In genomic region chr9:56130536-56130935, GRCm38 (mm10) we compare ENCODE assay signal across 22 mouse cellular contexts. TPM values are rescaled to one million over a fixed set of nuclear protein-coding genes. Genes with fewer than 3 reads are reported as not detected.
DNase-seq lines count a peak whose midpoint lies in the region; ATAC-seq and TF ChIP-seq lines count a peak whose summit lies in the region.
"Had no signal": no experiment of that assay in that cellular context is flagged by ENCODE, and none has a peak within 500 bp of the region (broad histone marks: within the 10 kb centered on the region; RNA-seq: fewer than 3 reads in every experiment).

No protein-coding gene starts in this region.

- intact Hi-C loops in heart, postnatal 14 days (cut with DNase I): no loop called here

- DNase-seq in heart, adult 11 months: peak; percentile 91
- DNase-seq in heart, adult 8-10 months (ENCODE audit: low spot score): no peak
- DNase-seq in heart, postnatal 14 days: no peak
- no peak for DNase-seq in stomach, postnatal 0 days (ENCODE audit: low spot score)
- DNase-seq: adrenal gland, postnatal 10 days; cerebellum, adult 11 months; cerebellum, adult 8-10 months; cerebellum, postnatal 14 days; embryo, embryonic 11 days; gastrocnemius, adult 2 months; gastrocnemius, postnatal 25 days; kidney, adult 18-20 months had no signal

- no peak for TF ChIP-seq CTCF in stomach, postnatal 0 days (IDR thresholded peaks at IDR 0.05; ENCODE audit: low read depth)

- WGBS in heart, embryonic 13.5 days: 29% methylated on average over 4 of the region's 4 CpGs
- WGBS in hindbrain, embryonic 15.5 days: 59% methylated on average over 4 of the region's 4 CpGs
- WGBS in hindbrain, embryonic 12.5 days: 61% methylated on average over 4 of the region's 4 CpGs
- 44% methylated on average over 4 of the region's 4 CpGs for WGBS in stomach, postnatal 0 days
- WGBS in liver, embryonic 12.5 days (ENCODE audit: insufficient replicate concordance): 60% methylated on average over 4 of the region's 4 CpGs

- H3K4me1 ChIP-seq in heart, embryonic 13.5 days: peaks cover 64% of the 10 kb centered on the region
- H3K4me1 ChIP-seq in hindbrain, embryonic 15.5 days (replicated peaks): 0 out of 2 replicates have a peak, but pooled peaks cover 3% of the 10 kb centered on the region
- H3K4me1 ChIP-seq in hindbrain, embryonic 12.5 days: no peaks in the 10 kb centered on the region
- peaks cover 3% of the 10 kb centered on the region; the same call in 1 of the 2 replicates for H3K4me1 ChIP-seq in stomach, postnatal 0 days (replicated peaks; ENCODE audit: control insufficient read depth, insufficient read depth)
- H3K4me1 ChIP-seq in liver, embryonic 12.5 days: peaks cover 14% of the 10 kb centered on the region; the same call in 1 of the 2 replicates
- H3K4me1 ChIP-seq: embryonic facial prominence, embryonic 15.5 days; forebrain, embryonic 10.5 days; intestine, embryonic 15.5 days had no signal

- H3K36me3 ChIP-seq in heart, embryonic 13.5 days: peaks cover 78% of the 10 kb centered on the region
- peaks cover 37% of the 10 kb centered on the region for H3K36me3 ChIP-seq in hindbrain, embryonic 15.5 days
- peaks cover 87% of the 10 kb centered on the region for H3K36me3 ChIP-seq in hindbrain, embryonic 12.5 days
- peaks cover 11% of the 10 kb centered on the region for H3K36me3 ChIP-seq in stomach, postnatal 0 days (ENCODE audit: control insufficient read depth, insufficient read depth, low read length)
- H3K36me3 ChIP-seq in liver, embryonic 12.5 days: peaks cover 33% of the 10 kb centered on the region

- no peaks in the 10 kb centered on the region for H3K27me3 ChIP-seq in heart, embryonic 13.5 days (replicated peaks)
- no peaks in the 10 kb centered on the region for H3K27me3 ChIP-seq in hindbrain, embryonic 15.5 days
- no peaks in the 10 kb centered on the region for H3K27me3 ChIP-seq in hindbrain, embryonic 12.5 days
- H3K27me3 ChIP-seq in stomach, postnatal 0 days (ENCODE audit: control insufficient read depth, insufficient read depth, low read length): no peaks in the 10 kb centered on the region
- H3K27me3 ChIP-seq in liver, embryonic 12.5 days (replicated peaks): no peaks in the 10 kb centered on the region
- H3K27me3 ChIP-seq: embryonic facial prominence, embryonic 15.5 days; intestine, embryonic 15.5 days; kidney, embryonic 15.5 days had no signal

- no peak for ATAC-seq in heart, embryonic 13.5 days (ENCODE audit: extremely low read depth, insufficient number of reproducible peaks, low FRiP score, low TSS enrichment)
- ATAC-seq in hindbrain, embryonic 15.5 days (ENCODE audit: low FRiP score, low read depth): no peak
- ATAC-seq in hindbrain, embryonic 12.5 days (ENCODE audit: low FRiP score): no peak
- ATAC-seq in stomach, postnatal 0 days (ENCODE audit: low FRiP score, low TSS enrichment): no peak
- ATAC-seq in liver, embryonic 12.5 days: no peak
- ATAC-seq: forebrain, embryonic 14.5 days; intestine, embryonic 15.5 days had no signal

- no peaks in the 10 kb centered on the region for H3K9me3 ChIP-seq in heart, embryonic 13.5 days
- no peaks in the 10 kb centered on the region for H3K9me3 ChIP-seq in hindbrain, embryonic 15.5 days
- no peaks in the 10 kb centered on the region for H3K9me3 ChIP-seq in hindbrain, embryonic 12.5 days (replicated peaks)
- H3K9me3 ChIP-seq in stomach, postnatal 0 days (ENCODE audit: control insufficient read depth, low read length): no peaks in the 10 kb centered on the region
- no peaks in the 10 kb centered on the region for H3K9me3 ChIP-seq in liver, embryonic 12.5 days (replicated peaks)
- H3K9me3 ChIP-seq: embryonic facial prominence, embryonic 15.5 days; forebrain, embryonic 10.5 days; intestine, embryonic 15.5 days; kidney, embryonic 15.5 days had no signal

- no peak overlapping the region for H3K4me3 ChIP-seq in heart, embryonic 13.5 days
- no peak overlapping the region for H3K4me3 ChIP-seq in hindbrain, embryonic 15.5 days
- no peak overlapping the region for H3K4me3 ChIP-seq in hindbrain, embryonic 12.5 days
- no peak overlapping the region for H3K4me3 ChIP-seq in stomach, postnatal 0 days (ENCODE audit: low read depth, low read length)
- H3K4me3 ChIP-seq in liver, embryonic 12.5 days: no peak overlapping the region
- H3K4me3 ChIP-seq: embryonic facial prominence, embryonic 15.5 days; erythroblast, embryonic 14.5 days; forebrain, embryonic 10.5 days; gastrocnemius, adult 2 months; intestine, embryonic 15.5 days; kidney, embryonic 15.5 days had no signal

- no peak for TF ChIP-seq EP300 in stomach, postnatal 0 days (optimal IDR thresholded peaks at IDR 0.05)

- no peak overlapping the region for H3K9ac ChIP-seq in heart, embryonic 13.5 days
- no peak overlapping the region for H3K9ac ChIP-seq in hindbrain, embryonic 15.5 days
- no peak overlapping the region for H3K9ac ChIP-seq in hindbrain, embryonic 12.5 days
- no peak overlapping the region for H3K9ac ChIP-seq in stomach, postnatal 0 days (ENCODE audit: low read length)
- H3K9ac ChIP-seq in liver, embryonic 12.5 days: no peak overlapping the region
- H3K9ac ChIP-seq: embryonic facial prominence, embryonic 15.5 days; intestine, embryonic 15.5 days; kidney, embryonic 15.5 days had no signal

- peak overlapping the region; percentile 79 for H3K27ac ChIP-seq in heart, embryonic 13.5 days (replicated peaks)
- H3K27ac ChIP-seq in hindbrain, embryonic 15.5 days (replicated peaks): 0 out of 2 replicates have a peak overlapping the region, but pooled peaks have one; percentile 17
- H3K27ac ChIP-seq in hindbrain, embryonic 12.5 days: no peak overlapping the region
- H3K27ac ChIP-seq in stomach, postnatal 0 days (replicated peaks): peak overlapping the region; percentile 71
- H3K27ac ChIP-seq in liver, embryonic 12.5 days: no peak overlapping the region
- H3K27ac ChIP-seq: forebrain, embryonic 10.5 days; intestine, embryonic 15.5 days; kidney, embryonic 15.5 days had no signal

- no peak overlapping the region for H3K4me2 ChIP-seq in heart, embryonic 13.5 days
- H3K4me2 ChIP-seq in hindbrain, embryonic 15.5 days: no peak overlapping the region
- no peak overlapping the region for H3K4me2 ChIP-seq in hindbrain, embryonic 12.5 days (replicated peaks)
- no peak overlapping the region for H3K4me2 ChIP-seq in stomach, postnatal 0 days (replicated peaks; ENCODE audit: low read depth)
- no peak overlapping the region for H3K4me2 ChIP-seq in liver, embryonic 12.5 days
- H3K4me2 ChIP-seq: embryonic facial prominence, embryonic 15.5 days; intestine, embryonic 15.5 days; kidney, embryonic 15.5 days had no signal

RNA-seq across cellular contexts. Expression of gene Tspan3, which starts 34.7 kb away (rescaled TPM):
- 100 to 1,000 TPM; 189 to 223 (median 201) TPM for total RNA-seq in heart, adult 8-10 months (2022)
- 400 and 449 TPM in 2 replicates for polyA plus RNA-seq in heart, embryonic 13.5 days (2015; fragmentation: Nextera tagmentation; extraction: Ambion mirVana)
- 100 to 1,000 TPM; 194 to 199 TPM for total RNA-seq in heart, postnatal 14 days (2021)
- polyA plus RNA-seq in hindbrain, embryonic 15.5 days (2015; fragmentation: Nextera tagmentation; extraction: Ambion mirVana): 598 and 606 TPM in 2 replicates
- polyA plus RNA-seq in hindbrain, embryonic 12.5 days (2016; fragmentation: Nextera tagmentation; extraction: Ambion mirVana): 495 and 515 TPM in 2 replicates
- polyA plus RNA-seq in stomach, postnatal 0 days (2015; fragmentation: Nextera tagmentation; extraction: Ambion mirVana): 318 and 328 TPM in 2 replicates
- 70.5 and 70.6 TPM in 2 replicates for polyA plus RNA-seq in liver, embryonic 12.5 days (2016; fragmentation: Nextera tagmentation; extraction: Ambion mirVana)

RNA-seq across cellular contexts. Expression of gene Pstpip1, which starts 40.8 kb away (rescaled TPM):
- 1 to 10 TPM in 3 of 4 experiments, under 1 TPM in 1; 0.97 to 2.0 (median 1.1) TPM for total RNA-seq in heart, adult 8-10 months (2022)
- 0.55 and 1.4 TPM in 2 replicates for polyA plus RNA-seq in heart, embryonic 13.5 days (2015; fragmentation: Nextera tagmentation; extraction: Ambion mirVana)
- total RNA-seq in heart, postnatal 14 days (2021): 1 to 10 TPM; 1.1 to 3.2 TPM
- 0.87 and 1.2 TPM in 2 replicates for polyA plus RNA-seq in hindbrain, embryonic 15.5 days (2015; fragmentation: Nextera tagmentation; extraction: Ambion mirVana)
- 0.57 and 0.88 TPM in 2 replicates for polyA plus RNA-seq in hindbrain, embryonic 12.5 days (2016; fragmentation: Nextera tagmentation; extraction: Ambion mirVana)
- 3.9 and 5.0 TPM in 2 replicates for polyA plus RNA-seq in stomach, postnatal 0 days (2015; fragmentation: Nextera tagmentation; extraction: Ambion mirVana)
- 3.2 and 3.7 TPM in 2 replicates for polyA plus RNA-seq in liver, embryonic 12.5 days (2016; fragmentation: Nextera tagmentation; extraction: Ambion mirVana)

Comparison
In these comparisons a context has a peak if more than half of its experiments do, and no peak if none do; other contexts are left out.
1. H3K27ac ChIP-seq: peak in heart, embryonic 13.5 days (single experiment), hindbrain, embryonic 15.5 days (single experiment) and stomach, postnatal 0 days (single experiment); none in hindbrain, embryonic 12.5 days (single experiment) and liver, embryonic 12.5 days (single experiment).